10 mouse cellular contexts compared by ENCODE assay signal in the genomic region with DNA sequence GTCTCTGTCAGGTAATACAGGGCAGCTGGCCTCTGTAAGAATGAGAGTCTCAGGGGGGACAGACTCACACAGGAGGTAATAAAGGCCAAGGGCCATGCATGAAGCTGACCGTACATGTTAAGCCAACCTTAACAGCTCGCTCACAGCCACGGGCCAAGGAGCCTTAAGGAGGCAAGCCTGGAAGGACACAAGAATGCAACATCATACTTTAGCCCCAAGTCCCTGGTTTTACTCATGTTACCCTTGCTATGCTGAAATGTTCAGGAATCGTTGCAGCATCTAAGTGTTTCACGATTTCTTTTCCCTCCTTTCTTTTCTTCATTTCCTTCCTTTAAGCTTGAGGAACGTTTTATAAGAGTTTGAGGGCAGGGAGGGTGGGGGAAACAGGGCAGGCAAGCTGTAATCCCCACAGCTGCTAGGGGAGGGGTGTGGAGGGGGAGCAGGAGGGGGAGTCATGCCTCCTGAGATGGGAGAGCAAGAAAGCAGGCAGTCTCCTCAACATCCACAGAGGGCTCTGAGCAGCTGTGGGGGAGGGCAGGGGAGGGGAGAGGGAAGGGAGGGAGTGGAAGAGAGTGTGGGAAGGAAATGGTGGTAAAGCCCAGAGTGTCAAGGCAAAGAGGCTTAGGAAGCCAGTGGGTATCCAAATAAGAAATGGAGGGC. TPM values are rescaled to one million over a fixed set of nuclear protein-coding genes. Genes with fewer than 3 reads are reported as not detected.
DNase-seq lines count a peak whose midpoint lies in the region; ATAC-seq lines count a peak whose summit lies in the region.
"Had no signal": no experiment of that assay in that cellular context is flagged by ENCODE, and none has a peak within 500 bp of the region (broad histone marks: within the 10 kb centered on the region; RNA-seq: fewer than 3 reads in every experiment).

No protein-coding gene starts in this region.

- H3K9me3 ChIP-seq in liver, embryonic 12.5 days (replicated peaks), result no peaks in the 10 kb centered on the region

- no peak overlapping the region for H3K4me3 ChIP-seq in liver, embryonic 12.5 days
- H3K4me3 ChIP-seq: heart, adult 2 months had no signal

- peaks cover 89% of the 10 kb centered on the region for H3K4me1 ChIP-seq in liver, embryonic 12.5 days

- 0 out of 2 replicates have a peak overlapping the region, but pooled peaks have one; percentile 10 for H3K9ac ChIP-seq in liver, embryonic 12.5 days

- H3K36me3 ChIP-seq in liver, embryonic 12.5 days, result no peaks in the 10 kb centered on the region

- H3K27me3 ChIP-seq in liver, embryonic 12.5 days (replicated peaks), result no peaks in the 10 kb centered on the region

- no peak overlapping the region for H3K27ac ChIP-seq in liver, embryonic 12.5 days
- H3K27ac ChIP-seq: heart, adult 2 months had no signal

- no peak for ATAC-seq in liver, embryonic 12.5 days
- peak; percentile 35 for ATAC-seq in megakaryocyte progenitor cell, adult 5-6 weeks (replicated peaks; ENCODE audit: poor library complexity)

- DNase-seq in embryo, embryonic 11 days, result peak; percentile 37
- no peak for DNase-seq in embryo, embryonic 9.5 days (ENCODE audit: extremely low spot score)
- DNase-seq in liver, result no peak
- peak; percentile 55 for DNase-seq in thymus, postnatal 25 days
- DNase-seq in urinary bladder, postnatal 10 days (ENCODE audit: low spot score), result no peak
- DNase-seq in lung, postnatal 4 days, result no peak
- DNase-seq: kidney, adult 2 months had no signal

- H3K4me2 ChIP-seq in liver, embryonic 12.5 days, result peak overlapping the region; percentile 7; the same call in 1 of the 2 replicates

- WGBS in liver, embryonic 12.5 days (ENCODE audit: insufficient replicate concordance), result 51% methylated on average over 6 of the region's 6 CpGs

RNA-seq across cellular contexts. Expression of a gene that starts 28.4 kb away (rescaled TPM):
- 4.9 and 5.0 TPM in 2 replicates for polyA plus RNA-seq in liver, embryonic 12.5 days (2016; fragmentation: Nextera tagmentation; extraction: Ambion mirVana)
- 27.7 and 29.1 TPM in 2 replicates for total RNA-seq in megakaryocyte progenitor cell, adult 5-6 weeks (2015)
- 13.0 and 15.9 TPM in 2 replicates for total RNA-seq in megakaryocyte progenitor cell, adult 5-6 weeks (2017)

Comparison
In these comparisons a context has a peak if more than half of its experiments do, and no peak if none do; other contexts are left out.
1. DNase-seq: peak in embryo, embryonic 11 days (single experiment) and thymus, postnatal 25 days (single experiment); none in embryo, embryonic 9.5 days (single experiment), liver (single experiment), urinary bladder, postnatal 10 days (single experiment) and lung, postnatal 4 days (0 of 2).